Mouse (Mus musculus): ENCODE data around the gene Gm3072. TPM values are rescaled to one million over a fixed set of nuclear protein-coding genes. Genes with fewer than 3 reads are reported as not detected.

The Gm3072 gene
- polyA plus RNA-seq, 1 experiment from 2014 or later = not detected

Other genes starting within 250 kb of the Gm3072 start
- gene Gm7945, start 238.2 kb downstream of the Gm3072 start, polyA plus RNA-seq (2014; fragmentation: Nextera tagmentation; extraction: Ambion mirVana) = not detected in 2 replicates
- not detected in 2 replicates for gene Gm6482, start 216.3 kb downstream of the Gm3072 start, polyA plus RNA-seq (2014; fragmentation: Nextera tagmentation; extraction: Ambion mirVana)
- gene Gm7954, start 171.1 kb downstream of the Gm3072 start, polyA plus RNA-seq (2014; fragmentation: Nextera tagmentation; extraction: Ambion mirVana) = not detected in 2 replicates
- not detected in 2 replicates for gene Gm3486, start 135.1 kb downstream of the Gm3072 start, polyA plus RNA-seq (2014; fragmentation: Nextera tagmentation; extraction: Ambion mirVana)
- not detected in 2 replicates for gene Gm7970, start 69.0 kb downstream of the Gm3072 start, polyA plus RNA-seq (2014; fragmentation: Nextera tagmentation; extraction: Ambion mirVana)
- gene 1700049E17Rik2, start 51.4 kb downstream of the Gm3072 start, polyA plus RNA-seq (2014; fragmentation: Nextera tagmentation; extraction: Ambion mirVana) = not detected in 2 replicates
- gene Gm3676, start 21.9 kb upstream of the Gm3072 start, polyA plus RNA-seq (2014; fragmentation: Nextera tagmentation; extraction: Ambion mirVana) = not detected in 2 replicates
- gene Gm8068, start 77.3 kb upstream of the Gm3072 start, polyA plus RNA-seq (2014; fragmentation: Nextera tagmentation; extraction: Ambion mirVana) = not detected in 2 replicates
- not detected in 2 replicates for gene Gm7929, start 126.0 kb upstream of the Gm3072 start, polyA plus RNA-seq (2014; fragmentation: Nextera tagmentation; extraction: Ambion mirVana)
- gene Gm47189, start 147.8 kb upstream of the Gm3072 start, polyA plus RNA-seq (2014; fragmentation: Nextera tagmentation; extraction: Ambion mirVana) = not detected in 2 replicates